Mouse (Mus musculus): ENCODE results near the gene Taf8. TPM values are rescaled to one million over a fixed set of nuclear protein-coding genes. Genes with fewer than 3 reads are reported as not detected.
A peak's percentile ranks its signal among the peaks of the same experiment; 100 is the strongest.

Taf8 gene
- polyA plus RNA-seq, 1 experiment from 2014 or later = 23.5 TPM

- Histone ChIP-seq H3K4me3 (no peak overlapping the region), H3K27ac (no peak overlapping the region), H3K36me3 (no peaks in the 10 kb centered on the region), H3K9me3 (no peaks in the 10 kb centered on the region), H3K4me1 (replicated peaks) (peaks cover 8% of the 10 kb centered on the region; the same call in 1 of the 2 replicates), H3K9ac (no peak overlapping the region), H3K4me2 (no peak overlapping the region), H3K27me3 (peaks cover 15% of the 10 kb centered on the region)
- ATAC-seq (ENCODE audit: low FRiP score) = no peak
- WGBS = 80% methylated on average over 4 of the region's 4 CpGs
Measured at GRCm38 (mm10) chr17:47474250-47474649, 27.8 kb downstream of the Taf8 start.

- no peak for ATAC-seq (ENCODE audit: low FRiP score)
- Histone ChIP-seq H3K27me3 (peaks cover 23% of the 10 kb centered on the region), H3K27ac (no peak overlapping the region), H3K9ac (no peak overlapping the region), H3K4me2 (no peak overlapping the region), H3K36me3 (no peaks in the 10 kb centered on the region), H3K9me3 (no peaks in the 10 kb centered on the region), H3K4me3 (no peak overlapping the region), H3K4me1 (replicated peaks) (peaks cover 12% of the 10 kb centered on the region)
- 11% methylated on average over 8 of the region's 8 CpGs for WGBS
Measured at GRCm38 (mm10) chr17:47473434-47473974, 28.6 kb downstream of the Taf8 start.

GRCm38 (mm10) chr17:47472435-47473350, 29.4 kb downstream of the Taf8 start:
- ATAC-seq (ENCODE audit: low FRiP score) = no peak
- Histone ChIP-seq H3K9me3 (no peaks in the 10 kb centered on the region), H3K27ac (no peak overlapping the region), H3K27me3 (peaks cover 31% of the 10 kb centered on the region), H3K4me1 (replicated peaks) (peaks cover 15% of the 10 kb centered on the region), H3K4me2 (no peak overlapping the region), H3K36me3 (no peaks in the 10 kb centered on the region), H3K9ac (no peak overlapping the region), H3K4me3 (no peak overlapping the region)
- 51% methylated on average over 15 of the region's 15 CpGs for WGBS

GRCm38 (mm10) chr17:47470686-47471085, 31.4 kb downstream of the Taf8 start:
- Histone ChIP-seq H3K4me1 (replicated peaks) (peaks cover 20% of the 10 kb centered on the region), H3K9me3 (no peaks in the 10 kb centered on the region), H3K4me3 (no peak overlapping the region), H3K27ac (no peak overlapping the region), H3K36me3 (no peaks in the 10 kb centered on the region), H3K9ac (no peak overlapping the region), H3K4me2 (no peak overlapping the region), H3K27me3 (peaks cover 49% of the 10 kb centered on the region)
- 72% methylated on average over 5 of the region's 5 CpGs for whole genome bisulfite sequencing
- no peak for ATAC-seq (ENCODE audit: low FRiP score)

GRCm38 (mm10) chr17:47470121-47470520, 32.0 kb downstream of the Taf8 start:
- Histone ChIP-seq H3K4me1 (replicated peaks) (peaks cover 20% of the 10 kb centered on the region), H3K9me3 (no peaks in the 10 kb centered on the region), H3K9ac (no peak overlapping the region), H3K4me2 (no peak overlapping the region), H3K4me3 (no peak overlapping the region), H3K36me3 (no peaks in the 10 kb centered on the region), H3K27ac (no peak overlapping the region), H3K27me3 (peaks cover 54% of the 10 kb centered on the region)
- no peak for ATAC-seq (ENCODE audit: low FRiP score)
- 93% methylated on average over 4 of the region's 4 CpGs for WGBS

GRCm38 (mm10) chr17:47469642-47470041, 32.5 kb downstream of the Taf8 start:
- Histone ChIP-seq H3K27ac (no peak overlapping the region), H3K4me3 (no peak overlapping the region), H3K4me2 (no peak overlapping the region), H3K27me3 (peaks cover 59% of the 10 kb centered on the region), H3K36me3 (no peaks in the 10 kb centered on the region), H3K4me1 (replicated peaks) (peaks cover 20% of the 10 kb centered on the region), H3K9ac (no peak overlapping the region), H3K9me3 (no peaks in the 10 kb centered on the region)
- 86% methylated on average over 4 of the region's 4 CpGs for WGBS
- ATAC-seq (ENCODE audit: low FRiP score) = no peak

- no peak for ATAC-seq (ENCODE audit: low FRiP score)
- no peak overlapping the region for H3K27ac ChIP-seq
- no peaks in the 10 kb centered on the region for H3K9me3 ChIP-seq
- H3K4me3 ChIP-seq = peak overlapping the region; percentile 14; the same call in 1 of the 2 replicates
- H3K4me1 ChIP-seq (replicated peaks) = peaks cover 20% of the 10 kb centered on the region
- H3K27me3 ChIP-seq = peaks cover 70% of the 10 kb centered on the region
- WGBS = 7% methylated on average over 34 of the region's 34 CpGs
- H3K36me3 ChIP-seq = no peaks in the 10 kb centered on the region
- peak overlapping the region; percentile 27; the same call in 1 of the 2 replicates for H3K4me2 ChIP-seq
- H3K9ac ChIP-seq = no peak overlapping the region
Measured at GRCm38 (mm10) chr17:47468466-47468865, 33.6 kb downstream of the Taf8 start.

- peaks cover 70% of the 10 kb centered on the region for H3K27me3 ChIP-seq
Measured at GRCm38 (mm10) chr17:47468063-47468462, 34.0 kb downstream of the Taf8 start.

GRCm38 (mm10) chr17:47467659-47468058, 34.4 kb downstream of the Taf8 start:
- Histone ChIP-seq H3K9me3 (no peaks in the 10 kb centered on the region), H3K9ac (no peak overlapping the region), H3K4me2 (no peak overlapping the region), H3K36me3 (no peaks in the 10 kb centered on the region), H3K27me3 (peaks cover 72% of the 10 kb centered on the region), H3K4me3 (no peak overlapping the region), H3K27ac (no peak overlapping the region), H3K4me1 (replicated peaks) (peaks cover 20% of the 10 kb centered on the region)
- WGBS = 59% methylated on average over 11 of the region's 11 CpGs
- no peak for ATAC-seq (ENCODE audit: low FRiP score)

More at GRCm38 (mm10) chr17:47468063-47468462, 34.0 kb downstream of the Taf8 start:
- H3K4me3 ChIP-seq = peak overlapping the region; percentile 14; the same call in 1 of the 2 replicates
- no peaks in the 10 kb centered on the region for H3K9me3 ChIP-seq
- peaks cover 20% of the 10 kb centered on the region for H3K4me1 ChIP-seq (replicated peaks)
- H3K27ac ChIP-seq = no peak overlapping the region
- WGBS = 17% methylated on average over 14 of the region's 14 CpGs
- H3K4me2 ChIP-seq = peak overlapping the region; percentile 27; the same call in 1 of the 2 replicates
- no peaks in the 10 kb centered on the region for H3K36me3 ChIP-seq
- no peak overlapping the region for H3K9ac ChIP-seq
- no peak for ATAC-seq (ENCODE audit: low FRiP score)

GRCm38 (mm10) chr17:47466284-47466683, 35.8 kb downstream of the Taf8 start:
- H3K9me3 ChIP-seq = no peaks in the 10 kb centered on the region
- H3K4me1 ChIP-seq (replicated peaks) = peaks cover 20% of the 10 kb centered on the region
- no peak for ATAC-seq (ENCODE audit: low FRiP score)
- no peaks in the 10 kb centered on the region for H3K36me3 ChIP-seq
- no peak overlapping the region for H3K4me3 ChIP-seq
- WGBS = 32% methylated on average over 9 of the region's 9 CpGs
- no peak overlapping the region for H3K9ac ChIP-seq
- H3K4me2 ChIP-seq = no peak overlapping the region
- peaks cover 68% of the 10 kb centered on the region for H3K27me3 ChIP-seq
- H3K27ac ChIP-seq = no peak overlapping the region

GRCm38 (mm10) chr17:47465016-47465415, 37.1 kb downstream of the Taf8 start:
- no peak for ATAC-seq (ENCODE audit: low FRiP score)
- Histone ChIP-seq H3K4me2 (no peak overlapping the region), H3K27ac (no peak overlapping the region), H3K27me3 (peaks cover 70% of the 10 kb centered on the region), H3K4me3 (no peak overlapping the region), H3K9me3 (no peaks in the 10 kb centered on the region), H3K9ac (no peak overlapping the region), H3K4me1 (replicated peaks) (peaks cover 12% of the 10 kb centered on the region), H3K36me3 (no peaks in the 10 kb centered on the region)
- 83% methylated on average over 11 of the region's 11 CpGs for WGBS

GRCm38 (mm10) chr17:47464248-47464965, 37.7 kb downstream of the Taf8 start:
- H3K9ac ChIP-seq = no peak overlapping the region
- no peaks in the 10 kb centered on the region for H3K9me3 ChIP-seq
- no peak overlapping the region for H3K27ac ChIP-seq
- H3K36me3 ChIP-seq = no peaks in the 10 kb centered on the region
- no peak overlapping the region for H3K4me2 ChIP-seq
- no peak for ATAC-seq (ENCODE audit: low FRiP score)
- WGBS = 44% methylated on average over 12 of the region's 12 CpGs
- H3K4me3 ChIP-seq = no peak overlapping the region
- peaks cover 12% of the 10 kb centered on the region for H3K4me1 ChIP-seq (replicated peaks)
- peaks cover 66% of the 10 kb centered on the region for H3K27me3 ChIP-seq
